Mouse (Mus musculus) heart, adult 2 months (tissue): ENCODE data around the gene Klra5. TPM values are rescaled to one million over a fixed set of nuclear protein-coding genes. Genes with fewer than 3 reads are reported as not detected.
"Not testable (repeated sequence)": the region's sequence is repeated elsewhere in the genome, so short reads cannot be mapped to it uniquely, and the experiment has no call there.

ENCODE experiments used
- DNase-seq, 2 experiments: peaks; one replicate each; pipeline ENCODE4 v3.0.0; 2021
- H3K27ac ChIP-seq: fragments of 200-600 bp; 2 replicates; pipeline ENCODE4 v1.8.1; 2022
- H3K27me3 ChIP-seq: fragments of 200-500 bp; 2 replicates; pipeline ENCODE4 v1.6.1; 2012; ENCODE audit warnings: mild to moderate bottlenecking, low read length, inconsistent platforms, mixed read lengths; ENCODE audit not compliant: control insufficient read depth, insufficient read depth
- H3K36me3 ChIP-seq: fragments of 200-500 bp; 2 replicates; pipeline ENCODE4 v1.6.1; 2012; ENCODE audit warnings: low read length, inconsistent platforms; ENCODE audit not compliant: control insufficient read depth, insufficient read depth
- H3K4me1 ChIP-seq: fragments of 200-500 bp; 2 replicates; pipeline ENCODE4 v1.6.1; 2011; ENCODE audit warnings: low read length; ENCODE audit not compliant: control insufficient read depth, insufficient read depth
- H3K4me3 ChIP-seq: fragments of 200-600 bp; 2 replicates; pipeline ENCODE4 v1.8.1; 2022
- H3K79me2 ChIP-seq: fragments of 200-500 bp; replicated peaks from 2 replicates; pipeline ENCODE4 v1.6.1; 2012; ENCODE audit warnings: mild to moderate bottlenecking, inconsistent platforms, low read length, moderate library complexity, mixed read lengths; ENCODE audit not compliant: control insufficient read depth, insufficient read depth
- H3K9ac ChIP-seq: fragments of 200-500 bp; 2 replicates; pipeline ENCODE4 v1.6.1; 2012; ENCODE audit warnings: low read depth, mild to moderate bottlenecking, control low read depth, inconsistent platforms, low read length, mixed read lengths
- CTCF ChIP-seq: fragments of 200-600 bp; IDR thresholded peaks from 2 replicates; pipeline ENCODE4 v1.8.1; 2022; ENCODE audit warnings: antibody characterized with exemption, mild to moderate bottlenecking, moderate library complexity
- EP300 ChIP-seq: fragments of 200-500 bp; IDR thresholded peaks from 2 replicates; pipeline ENCODE4 v1.6.1; 2011; ENCODE audit warnings: low read depth, low read length, control low read depth; ENCODE audit not compliant: insufficient read depth
- POLR2A ChIP-seq: fragments of 200-500 bp; IDR thresholded peaks from 2 replicates; pipeline ENCODE4 v1.6.1; 2011; ENCODE audit warnings: mild to moderate bottlenecking, low read depth, low read length, control low read depth; ENCODE audit not compliant: insufficient read depth
- WGBS: fragments of 180-500 bp; shearing (Covaris S2); methylation state at CpG from one replicate; pipeline ENCODE4 v1.1.7; 2018; 5-methylcytosine and 5-hydroxymethylcytosine counted together
- intact Hi-C: fragments of 180-260 bp; cut with DNase I; formaldehyde crosslinking; loops from one replicate; pipeline ENCODE4 v1.15.1; 2025
- long read RNA-seq: library from polyadenylated mRNA; stranded (forward); transcript quantifications from one replicate; pipeline ENCODE4 v2.0.0, GENCODE M21; 2021
- polyA plus RNA-seq: library from polyadenylated mRNA; depleted of rRNA; stranded (reverse); fragments of >200 nt; gene quantifications from 2 replicates; pipeline ENCODE4 v1.2.3, GENCODE M21; 2012; rRNA removed
- total RNA-seq, 2 experiments: library from RNA; stranded (reverse); gene quantifications; 2 replicates each; pipeline ENCODE4 v1.2.3; 2021

The Klra5 gene
- total RNA-seq: not detected
- polyA plus RNA-seq: not detected in 2 replicates
- long read RNA-seq: 0 reads

DNA sequence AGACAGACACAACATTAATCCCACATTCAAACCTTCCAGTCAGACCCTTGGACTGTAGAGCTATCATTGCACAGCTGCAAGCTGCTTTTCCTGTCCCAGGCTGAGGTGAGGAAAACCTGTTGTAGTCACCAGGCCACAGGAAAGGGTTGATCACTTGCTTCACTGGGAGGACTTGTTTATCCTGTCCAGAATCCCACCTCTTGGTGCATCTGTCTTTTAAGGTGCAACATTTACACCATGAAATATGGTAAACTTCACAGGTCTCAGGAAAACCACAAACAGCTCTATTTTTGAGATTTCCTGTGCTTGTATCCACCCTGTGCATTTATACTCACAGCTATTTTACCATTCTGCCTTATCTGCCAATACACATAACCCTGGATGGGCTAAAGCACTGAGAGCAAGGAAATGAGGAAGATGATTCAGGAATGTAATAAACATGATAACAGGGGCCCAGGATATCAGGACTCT lies at the start of gene Klra5:
Gene Klra5 (minus strand): TSS at position 175 of the 471 bp plus-strand sequence.
- H3K27me3 ChIP-seq, H3K79me2 ChIP-seq, H3K27ac ChIP-seq, H3K9ac ChIP-seq, intact Hi-C loops, DNase-seq, H3K4me3 ChIP-seq, H3K4me1 ChIP-seq, H3K36me3 ChIP-seq: not testable (repeated sequence)

DNA sequence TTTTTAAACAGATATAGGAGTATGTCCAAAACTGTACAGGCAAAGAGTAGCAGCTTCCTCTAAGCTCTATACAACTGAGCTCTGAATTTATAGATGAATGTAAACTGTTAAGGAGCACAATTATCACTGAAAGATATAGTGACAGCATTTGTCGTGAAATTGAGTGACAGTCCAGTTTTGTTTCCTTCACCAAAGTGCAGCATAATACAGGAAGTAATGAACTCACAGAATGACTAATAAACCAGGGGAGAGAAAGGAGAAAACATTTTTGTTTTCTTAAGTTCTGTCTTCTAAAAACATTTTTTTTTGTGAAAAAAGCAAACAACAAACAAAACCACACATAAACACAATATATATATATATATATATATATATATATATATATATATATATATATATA lies 454 bp downstream of the Klra5 start:
- Histone ChIP-seq H3K27ac (no peak overlapping the region), H3K27me3 (no peaks in the 10 kb centered on the region), H3K4me3 (no peak overlapping the region), H3K79me2 (no peaks in the 10 kb centered on the region), H3K4me1 (no peaks in the 10 kb centered on the region), H3K9ac (no peak overlapping the region), H3K36me3 (no peaks in the 10 kb centered on the region)
- no peak for TF ChIP-seq CTCF
- TF ChIP-seq POLR2A: no peak
- TF ChIP-seq EP300: no peak
- no peak for DNase-seq
- WGBS: 50% methylated on average over 1 of the region's 1 CpGs
- intact Hi-C loops: no loop called here

DNA sequence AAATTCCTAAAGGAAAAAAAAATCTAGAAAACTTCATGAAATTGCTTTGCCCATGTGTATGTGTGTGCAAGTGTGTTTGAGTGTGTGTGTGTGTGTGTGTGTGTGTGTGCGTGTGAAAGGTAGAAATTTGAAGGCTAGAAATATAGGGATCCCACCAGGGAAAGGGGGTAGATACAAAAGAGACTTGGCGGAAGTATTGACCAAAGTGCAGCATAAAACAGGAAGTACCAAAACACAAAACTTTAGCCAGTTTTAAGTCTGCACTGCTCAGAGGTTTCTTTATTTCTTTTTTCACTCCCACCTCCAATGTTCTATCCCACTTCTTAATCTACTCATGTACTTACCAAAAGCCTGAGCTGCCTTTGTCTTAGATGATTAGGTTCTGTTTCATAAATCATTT lies 34.9 kb downstream of the Klra5 start:
- no peaks in the 10 kb centered on the region for H3K36me3 ChIP-seq
- no peaks in the 10 kb centered on the region for H3K79me2 ChIP-seq
- no peaks in the 10 kb centered on the region for H3K27me3 ChIP-seq
- H3K4me3 ChIP-seq: no peak overlapping the region
- no peak for DNase-seq
- WGBS: 60% methylated on average over 2 of the region's 2 CpGs
- H3K27ac ChIP-seq: no peak overlapping the region
- H3K4me1 ChIP-seq: no peaks in the 10 kb centered on the region
- no peak for TF ChIP-seq CTCF
- no peak for TF ChIP-seq POLR2A
- intact Hi-C loops: no loop called here
- no peak overlapping the region for H3K9ac ChIP-seq

DNA sequence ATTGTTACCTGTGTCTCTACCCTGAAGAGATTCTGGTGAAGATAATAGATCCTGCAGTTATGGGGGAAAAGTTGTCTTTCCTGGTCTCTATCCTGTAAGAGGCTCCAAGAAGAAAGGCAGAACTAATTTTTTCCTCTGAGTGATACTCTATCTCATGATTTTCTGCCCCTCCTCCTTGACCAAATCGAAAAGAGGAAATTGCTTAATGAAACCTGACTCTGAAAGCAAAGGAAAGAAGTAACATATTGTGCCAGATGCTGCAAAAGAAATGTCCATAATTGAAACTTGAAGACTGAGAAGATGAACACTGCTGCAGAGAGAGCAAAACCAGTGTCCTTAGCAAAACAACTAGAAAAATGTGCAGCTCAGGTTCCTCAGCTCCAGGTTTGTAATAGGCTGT lies 40.9 kb downstream of the Klra5 start, which contains the start of gene Klra17:
Gene Klra17 (minus strand): TSS at position 124 of the 400 bp plus-strand sequence.
- no peaks in the 10 kb centered on the region for H3K79me2 ChIP-seq
- WGBS: 17% methylated on average over 1 of the region's 1 CpGs
- H3K4me3 ChIP-seq: no peak within 1 kb of the TSS
- no peaks in the 10 kb centered on the region for H3K36me3 ChIP-seq
- no peaks in the 10 kb centered on the region for H3K4me1 ChIP-seq
- intact Hi-C loops: no loop called here
- H3K9ac ChIP-seq: no peak within 1 kb of the TSS
- no peak for DNase-seq
- TF ChIP-seq CTCF (no peak), POLR2A (no peak), EP300 (no peak)
- no peaks in the 10 kb centered on the region for H3K27me3 ChIP-seq
- no peak within 1 kb of the TSS for H3K27ac ChIP-seq

DNA sequence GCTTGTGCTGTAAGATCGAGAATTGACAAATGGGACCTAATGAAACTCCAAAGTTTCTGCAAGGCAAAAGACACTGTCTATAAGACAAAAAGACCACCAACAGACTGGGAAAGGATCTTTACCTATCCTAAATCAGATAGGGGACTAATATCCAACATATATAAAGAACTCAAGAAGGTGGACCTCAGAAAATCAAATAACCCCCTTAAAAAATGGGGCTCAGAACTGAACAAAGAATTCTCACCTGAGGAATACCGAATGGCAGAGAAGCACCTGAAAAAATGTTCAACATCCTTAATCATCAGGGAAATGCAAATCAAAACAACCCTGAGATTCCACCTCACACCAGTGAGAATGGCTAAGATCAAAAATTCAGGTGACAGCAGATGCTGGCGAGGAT lies 55.1 kb downstream of the Klra5 start, which contains the start of gene Gm17631:
Gene Gm17631 (plus strand): TSS at position 301 of the 400 bp plus-strand sequence.
- DNase-seq, H3K36me3 ChIP-seq, intact Hi-C loops, H3K4me1 ChIP-seq, H3K4me3 ChIP-seq, H3K27me3 ChIP-seq, H3K27ac ChIP-seq, H3K79me2 ChIP-seq, H3K9ac ChIP-seq: not testable (repeated sequence)
- WGBS: no CpG with 5 or more reads among the region's 3 CpGs

Other genes with a start within 250 kb of the Klra5 start
- under 1 TPM in 1 of 2 experiments, not detected in 1; 0.13 TPM for gene Klrc1, start 238.7 kb downstream of the Klra5 start, total RNA-seq
- gene Klrc1, start 238.7 kb downstream of the Klra5 start, polyA plus RNA-seq: 0.27 TPM in 1 of 2 replicates, not detected in the other
- gene Klri1, start 200.5 kb downstream of the Klra5 start, total RNA-seq: not detected
- gene Klri1, start 200.5 kb downstream of the Klra5 start, polyA plus RNA-seq: 0.18 TPM in 1 of 2 replicates, not detected in the other
- under 1 TPM; 0.05 to 0.08 TPM for gene Klri2, start 177.2 kb downstream of the Klra5 start, total RNA-seq
- gene Klri2, start 177.2 kb downstream of the Klra5 start, polyA plus RNA-seq: 0.20 TPM in 1 of 2 replicates, not detected in the other
- gene Gm156, start 133.4 kb downstream of the Klra5 start, total RNA-seq: not detected
- gene Gm156, start 133.4 kb downstream of the Klra5 start, polyA plus RNA-seq: not detected in 2 replicates
- not detected for gene Gm17631, start 55.0 kb downstream of the Klra5 start, total RNA-seq
- not detected in 2 replicates for gene Gm17631, start 55.0 kb downstream of the Klra5 start, polyA plus RNA-seq
- gene Klra17, start 41.0 kb downstream of the Klra5 start, total RNA-seq: not detected
- gene Klra17, start 41.0 kb downstream of the Klra5 start, polyA plus RNA-seq: not detected in 2 replicates
- gene Klra6, start 109.3 kb upstream of the Klra5 start, total RNA-seq: not detected
- gene Klra6, start 109.3 kb upstream of the Klra5 start, polyA plus RNA-seq: not detected in 2 replicates
- not detected for gene Klra4, start 149.6 kb upstream of the Klra5 start, total RNA-seq
- 0.27 TPM in 1 of 2 replicates, not detected in the other for gene Klra4, start 149.6 kb upstream of the Klra5 start, polyA plus RNA-seq
- gene Klra8, start 212.2 kb upstream of the Klra5 start, total RNA-seq: under 1 TPM; 0.61 to 0.84 TPM
- gene Klra8, start 212.2 kb upstream of the Klra5 start, polyA plus RNA-seq: 0.14 TPM in 1 of 2 replicates, not detected in the other